Mouse (Mus musculus) urinary bladder, adult 18-20 months (tissue): ENCODE results near the gene Pde7b.

Experiments
- DNase-seq, 2 experiments: peaks; one replicate each; pipeline ENCODE4 v3.0.0; 2022; ENCODE audit warnings: low spot score in 2 of 2, mixed read lengths in 2 of 2

The Pde7b gene

GRCm38 (mm10) chr10:20722651-20723520 is 2.0 kb downstream of the Pde7b start:
- no peak for DNase-seq

GRCm38 (mm10) chr10:20719201-20719600 is 5.7 kb downstream of the Pde7b start:
- no peak for DNase-seq

- no peak for DNase-seq
Measured at GRCm38 (mm10) chr10:20700633-20701032, 24.2 kb downstream of the Pde7b start.

- no peak for DNase-seq
Measured at GRCm38 (mm10) chr10:20699874-20700273, 25.0 kb downstream of the Pde7b start.

GRCm38 (mm10) chr10:20695637-20696036 is 29.2 kb downstream of the Pde7b start:
- no peak for DNase-seq

- no peak for DNase-seq
Measured at GRCm38 (mm10) chr10:20690002-20690401, 34.9 kb downstream of the Pde7b start.

GRCm38 (mm10) chr10:20684151-20684550 is 40.7 kb downstream of the Pde7b start:
- no peak for DNase-seq

GRCm38 (mm10) chr10:20680986-20681385 is 43.9 kb downstream of the Pde7b start:
- DNase-seq = no peak

- no peak for DNase-seq
Measured at GRCm38 (mm10) chr10:20675321-20675720, 49.6 kb downstream of the Pde7b start.

- DNase-seq = peak in 1 of 2 experiments; percentile 12
Measured at GRCm38 (mm10) chr10:20673798-20674197, 51.1 kb downstream of the Pde7b start.

GRCm38 (mm10) chr10:20672591-20672990 is 52.3 kb downstream of the Pde7b start:
- no peak for DNase-seq

GRCm38 (mm10) chr10:20671621-20672020 is 53.3 kb downstream of the Pde7b start:
- no peak for DNase-seq

- no peak for DNase-seq
Measured at GRCm38 (mm10) chr10:20670541-20670940, 54.3 kb downstream of the Pde7b start.

- no peak for DNase-seq
Measured at GRCm38 (mm10) chr10:20669467-20669866, 55.4 kb downstream of the Pde7b start.

GRCm38 (mm10) chr10:20668577-20668976 is 56.3 kb downstream of the Pde7b start:
- no peak for DNase-seq

- DNase-seq = no peak
Measured at GRCm38 (mm10) chr10:20666655-20667054, 58.2 kb downstream of the Pde7b start.

- DNase-seq = no peak
Measured at GRCm38 (mm10) chr10:20662951-20663350, 61.9 kb downstream of the Pde7b start.

- DNase-seq = no peak
Measured at GRCm38 (mm10) chr10:20661684-20662083, 63.2 kb downstream of the Pde7b start.

GRCm38 (mm10) chr10:20659718-20660117 is 65.2 kb downstream of the Pde7b start:
- DNase-seq = no peak

GRCm38 (mm10) chr10:20659268-20659667 is 65.6 kb downstream of the Pde7b start:
- DNase-seq = no peak

- DNase-seq = no peak
Measured at GRCm38 (mm10) chr10:20658716-20659115, 66.2 kb downstream of the Pde7b start.

- DNase-seq = peak in 1 of 2 experiments; percentile 5
Measured at GRCm38 (mm10) chr10:20657316-20658081, 67.4 kb downstream of the Pde7b start.

- no peak for DNase-seq
Measured at GRCm38 (mm10) chr10:20654590-20654989, 70.3 kb downstream of the Pde7b start.
